ENCODE assay signal across 8 mouse cellular contexts in genomic region chr17:56251136-56251829, GRCm38 (mm10). TPM values are rescaled to one million over a fixed set of nuclear protein-coding genes. Genes with fewer than 3 reads are reported as not detected.
DNase-seq lines count a peak whose midpoint lies in the region; ATAC-seq lines count a peak whose summit lies in the region.

No protein-coding gene starts in this region.

- no peaks in the 10 kb centered on the region for H3K36me3 ChIP-seq in forebrain, embryonic 13.5 days (ENCODE audit: poor library complexity, severe bottlenecking)
- H3K36me3 ChIP-seq in hindbrain, embryonic 16.5 days (ENCODE audit: control insufficient read depth, insufficient read depth, low read length), result no peaks in the 10 kb centered on the region
- H3K36me3 ChIP-seq in midbrain, embryonic 11.5 days (ENCODE audit: control insufficient read depth, insufficient read depth, low read length), result no peaks in the 10 kb centered on the region

- H3K4me1 ChIP-seq in forebrain, embryonic 13.5 days, result peaks cover 17% of the 10 kb centered on the region
- peaks cover 16% of the 10 kb centered on the region for H3K4me1 ChIP-seq in hindbrain, embryonic 16.5 days (ENCODE audit: control insufficient read depth, insufficient read depth, low read depth, low read length)
- peaks cover 4% of the 10 kb centered on the region; the same call in 1 of the 2 replicates for H3K4me1 ChIP-seq in midbrain, embryonic 11.5 days (ENCODE audit: control insufficient read depth, insufficient read depth, low read length)

- peak overlapping the region; percentile 78 for H3K27ac ChIP-seq in forebrain, embryonic 13.5 days
- H3K27ac ChIP-seq in hindbrain, embryonic 16.5 days (ENCODE audit: low read depth, low read length), result peak overlapping the region; percentile 67
- H3K27ac ChIP-seq in midbrain, embryonic 11.5 days (ENCODE audit: low read depth, low read length), result no peak overlapping the region; the same call in 1 of the 2 replicates

- H3K27me3 ChIP-seq in forebrain, embryonic 13.5 days, result 0 out of 2 replicates have a peak, but pooled peaks cover 5% of the 10 kb centered on the region
- H3K27me3 ChIP-seq in hindbrain, embryonic 16.5 days (replicated peaks; ENCODE audit: control insufficient read depth, insufficient read depth, low read length), result 0 out of 2 replicates have a peak, but pooled peaks cover 3% of the 10 kb centered on the region
- H3K27me3 ChIP-seq in midbrain, embryonic 11.5 days (ENCODE audit: control insufficient read depth, insufficient read depth, low read length), result no peaks in the 10 kb centered on the region

- no peak overlapping the region for H3K9ac ChIP-seq in forebrain, embryonic 13.5 days
- H3K9ac ChIP-seq in hindbrain, embryonic 16.5 days (ENCODE audit: low read depth, low read length), result peak overlapping the region; percentile 35; the same call in 1 of the 2 replicates
- no peak overlapping the region for H3K9ac ChIP-seq in midbrain, embryonic 11.5 days (ENCODE audit: low read length)

- no peak overlapping the region for H3K4me3 ChIP-seq in forebrain, embryonic 13.5 days
- no peak overlapping the region for H3K4me3 ChIP-seq in hindbrain, embryonic 16.5 days (ENCODE audit: low read length)
- H3K4me3 ChIP-seq in midbrain, embryonic 11.5 days (ENCODE audit: low read depth, low read length), result no peak overlapping the region

- peak; percentile 41 for ATAC-seq in forebrain, embryonic 13.5 days
- ATAC-seq in hindbrain, embryonic 16.5 days, result peak; percentile 53
- peak; percentile 22; the same call in 1 of the 2 replicates for ATAC-seq in midbrain, embryonic 11.5 days (ENCODE audit: low FRiP score)

- intact Hi-C loops in left cerebral cortex, postnatal 14 days (cut with DNase I), result loop anchor here (5.0 kb wide), 3 partner anchors 34 to 119 kb away; partner anchors contain the start of gene Dpp9

- no peaks in the 10 kb centered on the region for H3K9me3 ChIP-seq in forebrain, embryonic 13.5 days (replicated peaks)
- H3K9me3 ChIP-seq in hindbrain, embryonic 16.5 days (ENCODE audit: control insufficient read depth, low read length), result no peaks in the 10 kb centered on the region
- no peaks in the 10 kb centered on the region for H3K9me3 ChIP-seq in midbrain, embryonic 11.5 days (ENCODE audit: control insufficient read depth, low read length)

- DNase-seq in heart, adult 18-20 months, result peak; percentile 64 to 83
- no peak for DNase-seq in heart, adult 9 months (ENCODE audit: low spot score in 2 of 2)
- DNase-seq in adrenal gland, postnatal 14 days, result peak; percentile 82
- DNase-seq in left cerebral cortex, postnatal 14 days (ENCODE audit: low spot score in 2 of 2), result peak; percentile 75 to 84
- DNase-seq in midbrain, embryonic 11.5 days (ENCODE audit: low spot score, missing footprints), result peak; percentile 94
- DNase-seq in spleen, adult 18-20 months, result peak; percentile 47 to 82

- peak overlapping the region; percentile 45 for H3K4me2 ChIP-seq in forebrain, embryonic 13.5 days
- peak overlapping the region; percentile 38 for H3K4me2 ChIP-seq in hindbrain, embryonic 16.5 days (ENCODE audit: low read length)
- no peak overlapping the region for H3K4me2 ChIP-seq in midbrain, embryonic 11.5 days

- 14% methylated on average over 6 of the region's 6 CpGs for whole genome bisulfite sequencing in forebrain, embryonic 13.5 days
- WGBS in hindbrain, embryonic 16.5 days, result 14% methylated on average over 6 of the region's 6 CpGs
- WGBS in midbrain, embryonic 11.5 days, result 26% methylated on average over 6 of the region's 6 CpGs

RNA-seq across cellular contexts. Expression of gene Fem1a, which starts 5.3 kb away (rescaled TPM):
- total RNA-seq in heart, adult 18-20 months (2021), result 100 to 1,000 TPM; 115 to 117 TPM
- total RNA-seq in adrenal gland, postnatal 14 days (2021), result 27.1 and 29.5 TPM in 2 replicates
- 16.5 and 19.3 TPM in 2 replicates for polyA plus RNA-seq in forebrain, embryonic 13.5 days (2015; fragmentation: Nextera tagmentation; extraction: Ambion mirVana)
- 17.4 and 18.2 TPM in 2 replicates for polyA plus RNA-seq in hindbrain, embryonic 16.5 days (2015; fragmentation: Nextera tagmentation; extraction: Ambion mirVana)
- 10 to 100 TPM; 39.1 to 41.0 TPM for total RNA-seq in left cerebral cortex, postnatal 14 days (2021)
- polyA plus RNA-seq in midbrain, embryonic 11.5 days (2014; fragmentation: Nextera tagmentation; extraction: Ambion mirVana), result 12.6 and 12.7 TPM in 2 replicates

RNA-seq across cellular contexts. Expression of gene Ticam1, which starts 25.3 kb away (rescaled TPM):
- total RNA-seq in heart, adult 18-20 months (2021), result 1 to 10 TPM; 9.1 to 9.2 TPM
- total RNA-seq in adrenal gland, postnatal 14 days (2021), result 18.7 and 20.9 TPM in 2 replicates
- 1.4 and 1.6 TPM in 2 replicates for polyA plus RNA-seq in forebrain, embryonic 13.5 days (2015; fragmentation: Nextera tagmentation; extraction: Ambion mirVana)
- polyA plus RNA-seq in hindbrain, embryonic 16.5 days (2015; fragmentation: Nextera tagmentation; extraction: Ambion mirVana), result 1.5 and 1.9 TPM in 2 replicates
- total RNA-seq in left cerebral cortex, postnatal 14 days (2021), result 1 to 10 TPM; 5.5 to 5.9 TPM
- 1.7 and 2.6 TPM in 2 replicates for polyA plus RNA-seq in midbrain, embryonic 11.5 days (2014; fragmentation: Nextera tagmentation; extraction: Ambion mirVana)

RNA-seq across cellular contexts. Expression of gene Dpp9, which starts 32.6 kb away (rescaled TPM):
- 10 to 100 TPM; 43.7 to 44.3 TPM for total RNA-seq in heart, adult 18-20 months (2021)
- total RNA-seq in adrenal gland, postnatal 14 days (2021), result 31.5 and 33.4 TPM in 2 replicates
- polyA plus RNA-seq in forebrain, embryonic 13.5 days (2015; fragmentation: Nextera tagmentation; extraction: Ambion mirVana), result 32.5 and 33.0 TPM in 2 replicates
- 21.0 and 29.3 TPM in 2 replicates for polyA plus RNA-seq in hindbrain, embryonic 16.5 days (2015; fragmentation: Nextera tagmentation; extraction: Ambion mirVana)
- total RNA-seq in left cerebral cortex, postnatal 14 days (2021), result 10 to 100 TPM; 50.5 to 57.1 TPM
- polyA plus RNA-seq in midbrain, embryonic 11.5 days (2014; fragmentation: Nextera tagmentation; extraction: Ambion mirVana), result 29.5 and 33.8 TPM in 2 replicates

RNA-seq across cellular contexts. Expression of gene Plin3, which starts 41.4 kb away (rescaled TPM):
- 100 to 1,000 TPM; 178 to 190 TPM for total RNA-seq in heart, adult 18-20 months (2021)
- 76.9 and 106 TPM in 2 replicates for total RNA-seq in adrenal gland, postnatal 14 days (2021)
- 18.3 and 21.8 TPM in 2 replicates for polyA plus RNA-seq in forebrain, embryonic 13.5 days (2015; fragmentation: Nextera tagmentation; extraction: Ambion mirVana)
- 15.5 and 21.1 TPM in 2 replicates for polyA plus RNA-seq in hindbrain, embryonic 16.5 days (2015; fragmentation: Nextera tagmentation; extraction: Ambion mirVana)
- total RNA-seq in left cerebral cortex, postnatal 14 days (2021), result 1 to 10 TPM; 4.8 TPM
- polyA plus RNA-seq in midbrain, embryonic 11.5 days (2014; fragmentation: Nextera tagmentation; extraction: Ambion mirVana), result 27.5 and 34.0 TPM in 2 replicates

RNA-seq across cellular contexts. Expression of gene Arrdc5, which starts 48.8 kb away (rescaled TPM):
- not detected for total RNA-seq in heart, adult 18-20 months (2021)
- not detected in 2 replicates for total RNA-seq in adrenal gland, postnatal 14 days (2021)
- not detected in 2 replicates for polyA plus RNA-seq in forebrain, embryonic 13.5 days (2015; fragmentation: Nextera tagmentation; extraction: Ambion mirVana)
- not detected in 2 replicates for polyA plus RNA-seq in hindbrain, embryonic 16.5 days (2015; fragmentation: Nextera tagmentation; extraction: Ambion mirVana)
- total RNA-seq in left cerebral cortex, postnatal 14 days (2021), result not detected
- not detected in 2 replicates for polyA plus RNA-seq in midbrain, embryonic 11.5 days (2014; fragmentation: Nextera tagmentation; extraction: Ambion mirVana)

Comparison
In these comparisons a context has a peak if more than half of its experiments do, and no peak if none do; other contexts are left out.
1. DNase-seq: peak in heart, adult 18-20 months (2 of 2), adrenal gland, postnatal 14 days (single experiment), left cerebral cortex, postnatal 14 days (2 of 2), midbrain, embryonic 11.5 days (single experiment) and spleen, adult 18-20 months (2 of 2); none in heart, adult 9 months (0 of 2).
2. Peak in every context shown above with its lines, with median percentiles within 50 percentile points of each other: ATAC-seq.